Mouse (Mus musculus) MEL (cell line): ENCODE measurements around the gene Rps15a. TPM values are rescaled to one million over a fixed set of nuclear protein-coding genes. Genes with fewer than 3 reads are reported as not detected.

Experiments used
- DNase-seq: peaks from one replicate; pipeline ENCODE4 v3.0.0; 2011; ENCODE audit warnings: low read depth, low spot score
- H3K27ac ChIP-seq: 2 replicates; pipeline ENCODE4 v1.5.1; 2012; ENCODE audit warnings: low read depth, mild to moderate bottlenecking, control low read depth, low read length, moderate library complexity; ENCODE audit not compliant: control insufficient read depth
- H3K27me3 ChIP-seq, 2 experiments: fragments of 150-350 bp in 1 of 2; sonication (generic) in 1 of 2; 2 replicates each; pipeline ENCODE4 v1.6.1; 2012; ENCODE audit warnings: low read length in 2 of 2, mild to moderate bottlenecking in 2 of 2, improper control_type of control experiment in 1 of 2, moderate library complexity in 1 of 2; ENCODE audit not compliant: insufficient read depth in 2 of 2, control insufficient read depth in 1 of 2
- H3K36me3 ChIP-seq, 2 experiments: 2 replicates each; pipeline ENCODE4 v1.6.1; 2012 to 2014; ENCODE audit warnings: low read length in 2 of 2, improper control_type of control experiment in 1 of 2, inconsistent platforms in 1 of 2, mild to moderate bottlenecking in 1 of 2; ENCODE audit not compliant: insufficient read depth in 2 of 2, control insufficient read depth in 1 of 2
- H3K4me1 ChIP-seq, 2 experiments: fragments of 150-350 bp in 1 of 2; sonication (generic) in 1 of 2; 2 replicates each; pipeline ENCODE4 v1.6.1; 2012; ENCODE audit warnings: low read length in 2 of 2, improper control_type of control experiment in 1 of 2, mild to moderate bottlenecking in 1 of 2; ENCODE audit not compliant: insufficient read depth in 2 of 2, control insufficient read depth in 1 of 2
- H3K4me3 ChIP-seq, 2 experiments: fragments of 150-350 bp in 1 of 2; sonication (generic) in 1 of 2; 2 replicates each; pipeline ENCODE4 v1.5.1; 2012; ENCODE audit warnings: low read depth in 2 of 2, low read length in 2 of 2, mild to moderate bottlenecking in 2 of 2, moderate library complexity in 2 of 2, control low read depth in 1 of 2, improper control_type of control experiment in 1 of 2; ENCODE audit not compliant: control insufficient read depth in 1 of 2, insufficient read depth in 1 of 2
- H3K79me2 ChIP-seq: 2 replicates; pipeline ENCODE4 v1.6.1; 2012; ENCODE audit warnings: mild to moderate bottlenecking, low read length, moderate library complexity; ENCODE audit not compliant: control insufficient read depth, poor library complexity, insufficient read depth
- H3K9ac ChIP-seq: 2 replicates; pipeline ENCODE4 v1.6.1; 2012; ENCODE audit warnings: low read depth, mild to moderate bottlenecking, control low read depth, low read length, moderate library complexity; ENCODE audit not compliant: control insufficient read depth, poor library complexity, severe bottlenecking
- H3K9me3 ChIP-seq: fragments of 150-350 bp; sonication (generic); replicated peaks from 2 replicates; pipeline ENCODE4 v1.6.1; 2012; ENCODE audit warnings: mild to moderate bottlenecking, low read length, improper control_type of control experiment, moderate library complexity; ENCODE audit not compliant: insufficient read depth
- CHD1 ChIP-seq: IDR thresholded peaks from 2 replicates; pipeline ENCODE4 v1.6.1; 2012; ENCODE audit warnings: low read depth, mild to moderate bottlenecking, inconsistent platforms, low read length, improper control_type of control experiment
- CHD2 ChIP-seq: IDR thresholded peaks from 2 replicates; pipeline ENCODE4 v1.6.1; 2011; ENCODE audit warnings: low read length, improper control_type of control experiment
- CTCF ChIP-seq, 3 experiments: IDR thresholded peaks in 2 of 3; conservative IDR thresholded peaks in 1 of 3; 2 replicates each; pipeline ENCODE4 v1.5.1; 2011 to 2012; ENCODE audit warnings: low read length in 3 of 3, low read depth in 2 of 3, mild to moderate bottlenecking in 2 of 3, improper control_type of control experiment in 1 of 3, inconsistent platforms in 1 of 3, mixed read lengths in 1 of 3, moderate library complexity in 1 of 3; ENCODE audit not compliant: control insufficient read depth in 1 of 3, insufficient read depth in 1 of 3, poor library complexity in 1 of 3, severe bottlenecking in 1 of 3
- ETS1 ChIP-seq: IDR thresholded peaks from 2 replicates; pipeline ENCODE4 v1.6.1; 2012; ENCODE audit warnings: low read depth, mild to moderate bottlenecking, inconsistent platforms, low read length, improper control_type of control experiment, moderate library complexity
- HCFC1 ChIP-seq: IDR thresholded peaks from 2 replicates; pipeline ENCODE4 v1.6.1; 2012; ENCODE audit warnings: low read depth, mild to moderate bottlenecking, inconsistent platforms, low read length, improper control_type of control experiment, moderate library complexity
- MYC ChIP-seq: IDR thresholded peaks from 2 replicates; pipeline ENCODE4 v1.6.1; 2011; ENCODE audit warnings: low read depth, mild to moderate bottlenecking, low read length, improper control_type of control experiment, moderate library complexity
- NRF1 ChIP-seq: IDR thresholded peaks from 2 replicates; pipeline ENCODE4 v1.6.1; 2014; ENCODE audit warnings: low read depth, mild to moderate bottlenecking, inconsistent platforms, low read length, improper control_type of control experiment, moderate library complexity; ENCODE audit not compliant: poor library complexity, insufficient read depth, severe bottlenecking
- POLR2A ChIP-seq, 2 experiments: IDR thresholded peaks; 2 replicates each; pipeline ENCODE4 v1.6.1; 2011 to 2012; ENCODE audit warnings: low read length in 2 of 2, mild to moderate bottlenecking in 2 of 2, control low read depth in 1 of 2, improper control_type of control experiment in 1 of 2, low read depth in 1 of 2, moderate library complexity in 1 of 2; ENCODE audit not compliant: control insufficient read depth in 1 of 2, insufficient read depth in 1 of 2, poor library complexity in 1 of 2
- POLR2AphosphoS2 ChIP-seq: IDR thresholded peaks from 2 replicates; pipeline ENCODE4 v1.6.1; 2011; ENCODE audit warnings: low read length, improper control_type of control experiment
- SIN3A ChIP-seq: IDR thresholded peaks from 2 replicates; pipeline ENCODE4 v1.6.1; 2012; ENCODE audit warnings: low read length, improper control_type of control experiment, inconsistent platforms
- SMC3 ChIP-seq: IDR thresholded peaks from 2 replicates; pipeline ENCODE4 v1.6.1; 2011; ENCODE audit warnings: low read depth, low read length, improper control_type of control experiment
- TAL1 ChIP-seq: IDR thresholded peaks from 2 replicates; pipeline ENCODE4 v1.6.1; 2012; ENCODE audit warnings: mild to moderate bottlenecking, inconsistent platforms, low read length, moderate library complexity, mixed read lengths
- UBTF ChIP-seq: IDR thresholded peaks from 2 replicates; pipeline ENCODE4 v1.6.1; 2012; ENCODE audit warnings: low read depth, mild to moderate bottlenecking, inconsistent platforms, low read length, improper control_type of control experiment, moderate library complexity, borderline replicate concordance; ENCODE audit not compliant: insufficient read depth
- ZNF384 ChIP-seq: IDR thresholded peaks from 2 replicates; pipeline ENCODE4 v1.6.1; 2012; ENCODE audit warnings: low read depth, mild to moderate bottlenecking, inconsistent platforms, low read length, improper control_type of control experiment
- polyA plus RNA-seq, 2 experiments: library from polyadenylated mRNA; stranded (reverse) in 1 of 2; unstranded in 1 of 2; fragments of >175 nt in 1 of 2; fragments of >200 nt in 1 of 2; gene quantifications; 2 replicates each; pipeline versions ENCODE4 v1.2.1 to v1.2.4; 2012; ENCODE audit warnings: low replicate concordance in 2 of 2, low read depth in 1 of 2; ENCODE audit not compliant: insufficient read length in 2 of 2, insufficient read depth in 1 of 2, missing spikeins in 1 of 2
- total RNA-seq: library from RNA; depleted of rRNA; stranded (reverse); fragments of 300-350 nt; gene quantifications from 2 replicates; pipeline ENCODE4 v1.2.3, GENCODE M21; 2012

Rps15a gene
- total and polyA plus RNA-seq, 3 experiments = 589 to 2,420 TPM; not detected in 1

- Histone ChIP-seq H3K4me1 (peaks cover 0 to 31% of the 10 kb centered on the region in 2 experiments; a peak in 2 of 4 replicates), H3K4me3 (peak overlapping the region; percentile 72 to 95), H3K9ac (peak overlapping the region; percentile 96), H3K27me3 (no peaks in the 10 kb centered on the region), H3K9me3 (no peaks in the 10 kb centered on the region), H3K79me2 (peaks cover 68% of the 10 kb centered on the region), H3K27ac (peak overlapping the region; percentile 22), H3K36me3 (peaks cover 50 to 70% of the 10 kb centered on the region in 2 experiments)
- TF ChIP-seq SIN3A (no peak), POLR2AphosphoS2 (peak; percentile 59; the same call in 1 of the 2 replicates), SMC3 (no peak), CHD1 (0 out of 2 replicates have a peak, but pooled peaks have one; percentile 30), POLR2A (IDR thresholded peaks at IDR 0.05; ENCODE audit: control insufficient read depth in 1 of 2, insufficient read depth in 1 of 2, low read depth in 1 of 2, low read length in 2 of 2, poor library complexity in 1 of 2) (0 out of 4 replicates have a peak, but pooled peaks of 1 of the 2 experiments have one; percentile 30)
- peak; percentile 49 for DNase-seq
Observed at GRCm38 (mm10) chr7:118111128-118111527, 4.9 kb downstream of the Rps15a start.

- DNase-seq = peak; percentile 42
- Histone ChIP-seq H3K9me3 (no peaks in the 10 kb centered on the region), H3K4me3 (no peak overlapping the region), H3K36me3 (peaks cover 29 to 70% of the 10 kb centered on the region in 2 experiments), H3K27me3 (no peaks in the 10 kb centered on the region), H3K9ac (no peak overlapping the region), H3K27ac (peak overlapping the region; percentile 44), H3K4me1 (peaks cover 0 to 45% of the 10 kb centered on the region in 2 experiments; a peak in 2 of 4 replicates), H3K79me2 (peaks cover 35% of the 10 kb centered on the region)
- TF ChIP-seq CHD2 (no peak), NRF1 (no peak), UBTF (no peak), HCFC1 (no peak), ETS1 (no peak), TAL1 (no peak), POLR2A (IDR thresholded peaks at IDR 0.05; ENCODE audit: control insufficient read depth in 1 of 2, insufficient read depth in 1 of 2, low read depth in 1 of 2, low read length in 2 of 2, poor library complexity in 1 of 2) (peak in 1 of 2 experiments; percentile 18; a peak in 1 of 4 replicates), POLR2AphosphoS2 (peak; percentile 79; the same call in 1 of the 2 replicates), CTCF (IDR thresholded peaks at IDR 0.05 in 2 of 3, conservative IDR thresholded peaks at IDR 0.05 in 1 of 3; ENCODE audit: control insufficient read depth in 1 of 3, insufficient read depth in 1 of 3, low read depth in 2 of 3, low read length in 3 of 3, poor library complexity in 1 of 3, severe bottlenecking in 1 of 3) (no peak), MYC (no peak), ZNF384 (no peak)
Observed at GRCm38 (mm10) chr7:118107671-118108070, 8.3 kb downstream of the Rps15a start.
